Mouse (Mus musculus) midbrain, postnatal 0 days (tissue): Measurements from ENCODE around the gene Plcl1. TPM values are rescaled to one million over a fixed set of nuclear protein-coding genes. Genes with fewer than 3 reads are reported as not detected.

ENCODE experiments used
- ATAC-seq: fragments of 200-750 bp; cut with Nextera tagmentation; 2 replicates; pipeline ENCODE4 v1.8.0; 2017; ENCODE audit warnings: moderate number of reproducible peaks, mild to moderate bottlenecking, moderate TSS enrichment, moderate library complexity; ENCODE audit not compliant: low FRiP score
- DNase-seq: peaks from one replicate; pipeline ENCODE4 v3.0.0-alpha.2; 2015; ENCODE audit warnings: low spot score
- H3K27ac ChIP-seq: fragments of 300-500 bp; sonication (generic); 2 replicates; pipeline ENCODE4 v1.5.1; 2014; ENCODE audit warnings: low read depth, mild to moderate bottlenecking, low read length, mixed read lengths
- H3K27me3 ChIP-seq: fragments of 300-500 bp; sonication (generic); 2 replicates; pipeline ENCODE4 v1.6.1; 2014; ENCODE audit warnings: low read length, control low read depth, mixed read lengths; ENCODE audit not compliant: insufficient read depth
- H3K36me3 ChIP-seq: fragments of 300-500 bp; sonication (generic); 2 replicates; pipeline ENCODE4 v1.6.1; 2014; ENCODE audit warnings: low read length, control low read depth, mixed read lengths; ENCODE audit not compliant: insufficient read depth
- H3K4me1 ChIP-seq: fragments of 300-500 bp; sonication (generic); 2 replicates; pipeline ENCODE4 v1.6.1; 2014; ENCODE audit warnings: mild to moderate bottlenecking, control low read depth, antibody characterized with exemption, low read length, mixed read lengths; ENCODE audit not compliant: insufficient read depth
- H3K4me2 ChIP-seq: fragments of 300-500 bp; sonication (generic); 2 replicates; pipeline ENCODE4 v1.6.1; 2014; ENCODE audit warnings: low read depth, mild to moderate bottlenecking, low read length, mixed read lengths; ENCODE audit not compliant: poor library complexity, severe bottlenecking
- H3K4me3 ChIP-seq: fragments of 300-500 bp; sonication (generic); 2 replicates; pipeline ENCODE4 v1.5.1; 2014; ENCODE audit warnings: low read depth, mild to moderate bottlenecking, low read length, moderate library complexity
- H3K9ac ChIP-seq: fragments of 300-500 bp; sonication (generic); replicated peaks from 2 replicates; pipeline ENCODE4 v1.6.1; 2014; ENCODE audit warnings: mild to moderate bottlenecking, low read length, moderate library complexity, mixed read lengths; ENCODE audit not compliant: poor library complexity, severe bottlenecking
- H3K9me3 ChIP-seq: fragments of 300-500 bp; sonication (generic); 2 replicates; pipeline ENCODE4 v1.6.1; 2016; ENCODE audit warnings: low read length, control low read depth
- CTCF ChIP-seq: IDR thresholded peaks from 2 replicates; pipeline ENCODE4 v1.5.1; 2016; ENCODE audit warnings: antibody characterized with exemption, mild to moderate bottlenecking
- WGBS: fragments of 180-500 bp; shearing (Covaris S2); extraction: QIAGEN DNeasy Blood & Tissue Kit; methylation state at CpG from one replicate; pipeline ENCODE4 v1.1.7; 2014; 5-methylcytosine and 5-hydroxymethylcytosine counted together
- polyA plus RNA-seq: library from polyadenylated mRNA; unstranded; fragments of >200 nt; fragmentation: Nextera tagmentation; extraction: Ambion mirVana; gene quantifications from 2 replicates; pipeline ENCODE4 v1.2.1, GENCODE M21; 2015
- total RNA-seq: library from RNA; depleted of rRNA; stranded (reverse); fragments of >200 nt; gene quantifications from 2 replicates; pipeline ENCODE4 v1.2.3, GENCODE M21; 2014

Gene Plcl1
- total and polyA plus RNA-seq, 2 experiments from 2014 or later = 3.9 to 9.4 TPM

- no peak for DNase-seq
- TF ChIP-seq CTCF = no peak
- H3K27me3 ChIP-seq = no peaks in the 10 kb centered on the region
- no peak overlapping the region for H3K4me3 ChIP-seq
- H3K27ac ChIP-seq = no peak overlapping the region
- no peak overlapping the region for H3K9ac ChIP-seq
- 50% methylated on average over 2 of the region's 2 CpGs for WGBS
- no peak for ATAC-seq
- no peaks in the 10 kb centered on the region for H3K9me3 ChIP-seq
- H3K36me3 ChIP-seq = no peaks in the 10 kb centered on the region
- 0 out of 2 replicates have a peak, but pooled peaks cover 3% of the 10 kb centered on the region for H3K4me1 ChIP-seq
- no peak overlapping the region for H3K4me2 ChIP-seq
Measured at GRCm38 (mm10) chr1:55632024-55632423, 226.3 kb downstream of the Plcl1 start.

GRCm38 (mm10) chr1:55633326-55633725 lies 227.6 kb downstream of the Plcl1 start:
- TF ChIP-seq CTCF = no peak
- Histone ChIP-seq H3K9me3 (no peaks in the 10 kb centered on the region), H3K4me2 (no peak overlapping the region), H3K36me3 (no peaks in the 10 kb centered on the region), H3K4me3 (no peak overlapping the region), H3K4me1 (0 out of 2 replicates have a peak, but pooled peaks cover 3% of the 10 kb centered on the region), H3K27me3 (no peaks in the 10 kb centered on the region), H3K27ac (no peak overlapping the region), H3K9ac (no peak overlapping the region)
- 84% methylated on average over 4 of the region's 4 CpGs for WGBS
- DNase-seq (no peak), ATAC-seq (no peak)

- no peak for TF ChIP-seq CTCF
- H3K9me3 ChIP-seq = no peaks in the 10 kb centered on the region
- H3K4me2 ChIP-seq = no peak overlapping the region
- H3K27ac ChIP-seq = no peak overlapping the region
- no peak overlapping the region for H3K9ac ChIP-seq
- DNase-seq = no peak
- peak; percentile 23; the same call in 1 of the 2 replicates for ATAC-seq
- H3K4me3 ChIP-seq = no peak overlapping the region
- no peaks in the 10 kb centered on the region for H3K36me3 ChIP-seq
- no peaks in the 10 kb centered on the region for H3K27me3 ChIP-seq
- no peaks in the 10 kb centered on the region for H3K4me1 ChIP-seq
- 70% methylated on average over 8 of the region's 8 CpGs for WGBS
Measured at GRCm38 (mm10) chr1:55659518-55660210, 253.9 kb downstream of the Plcl1 start.

GRCm38 (mm10) chr1:55661381-55661780 lies 255.7 kb downstream of the Plcl1 start:
- H3K9ac ChIP-seq = no peak overlapping the region
- no peak overlapping the region for H3K4me3 ChIP-seq
- H3K36me3 ChIP-seq = no peaks in the 10 kb centered on the region
- H3K4me1 ChIP-seq = peaks cover 2% of the 10 kb centered on the region; the same call in 1 of the 2 replicates
- DNase-seq (no peak), ATAC-seq (no peak)
- no peak overlapping the region for H3K27ac ChIP-seq
- WGBS = 54% methylated on average over 2 of the region's 2 CpGs
- no peak overlapping the region for H3K4me2 ChIP-seq
- no peaks in the 10 kb centered on the region for H3K27me3 ChIP-seq
- no peak for TF ChIP-seq CTCF
- H3K9me3 ChIP-seq = no peaks in the 10 kb centered on the region

- peaks cover 5% of the 10 kb centered on the region; the same call in 1 of the 2 replicates for H3K4me1 ChIP-seq
- peak overlapping the region; percentile 55 for H3K27ac ChIP-seq
- no peaks in the 10 kb centered on the region for H3K9me3 ChIP-seq
- H3K9ac ChIP-seq = peak overlapping the region; percentile 44; the same call in 1 of the 2 replicates
- TF ChIP-seq CTCF = no peak
- no peaks in the 10 kb centered on the region for H3K36me3 ChIP-seq
- DNase-seq (no peak), ATAC-seq (peak; percentile 50)
- no peaks in the 10 kb centered on the region for H3K27me3 ChIP-seq
- no peak overlapping the region for H3K4me3 ChIP-seq
- 58% methylated on average over 10 of the region's 10 CpGs for WGBS
- peak overlapping the region; percentile 20; the same call in 1 of the 2 replicates for H3K4me2 ChIP-seq
Measured at GRCm38 (mm10) chr1:55665137-55665827, 259.6 kb downstream of the Plcl1 start.
